Mouse (Mus musculus) bone marrow macrophage, adult 2 months (primary cell): ENCODE data around the gene Stk39.

Experiments used
- CTCF ChIP-seq: IDR thresholded peaks from 2 replicates; pipeline ENCODE4 v1.5.1; 2012; ENCODE audit warnings: low read depth, mild to moderate bottlenecking, low read length, moderate library complexity
- POLR2A ChIP-seq: IDR thresholded peaks from 2 replicates; pipeline ENCODE4 v1.6.1; 2012; ENCODE audit warnings: mild to moderate bottlenecking, low read depth, low read length, borderline replicate concordance

GRCm38 (mm10) chr2:68482896-68483295, 10.8 kb upstream of the Stk39 start:
- TF ChIP-seq CTCF (no peak), POLR2A (no peak)
